Comparison of ENCODE assay signal across 37 mouse cellular contexts in the genomic region with DNA sequence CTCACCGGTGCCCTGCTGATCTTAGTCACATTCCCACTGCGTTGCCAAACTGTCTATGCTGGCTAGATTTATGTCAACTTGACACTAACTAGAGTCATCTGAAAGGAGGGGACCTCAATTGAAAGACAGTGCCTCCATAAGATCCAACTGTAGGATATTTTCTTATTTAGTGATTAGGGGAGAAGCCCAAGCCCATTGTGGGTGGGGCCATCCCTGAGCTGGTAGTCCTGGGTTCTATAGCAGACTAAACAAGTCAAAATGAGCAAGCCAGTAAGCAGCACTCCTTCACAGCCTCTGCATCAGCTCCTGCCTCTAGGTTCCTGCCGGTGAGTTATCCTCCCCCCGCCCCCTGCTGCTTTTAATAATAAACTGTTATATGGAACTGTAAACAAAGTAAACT. TPM values are rescaled to one million over a fixed set of nuclear protein-coding genes. Genes with fewer than 3 reads are reported as not detected.
"Had no signal": no experiment of that assay in that cellular context is flagged by ENCODE, and none has a peak within 500 bp of the region (broad histone marks: within the 10 kb centered on the region; RNA-seq: fewer than 3 reads in every experiment).

No protein-coding gene starts in this region.

- H3K9me3 ChIP-seq: heart, embryonic 10.5 days; heart, embryonic 12.5 days; heart, embryonic 13.5 days; heart, embryonic 15.5 days; hindbrain, embryonic 10.5 days; hindbrain, embryonic 12.5 days; hindbrain, embryonic 13.5 days; hindbrain, embryonic 15.5 days; intestine, embryonic 15.5 days; kidney, embryonic 15.5 days had no signal

- H3K27me3 ChIP-seq: heart, embryonic 12.5 days; heart, embryonic 13.5 days; heart, embryonic 15.5 days; hindbrain, embryonic 12.5 days; hindbrain, embryonic 13.5 days; hindbrain, embryonic 15.5 days; intestine, embryonic 15.5 days; kidney, embryonic 15.5 days had no signal

- H3K4me1 ChIP-seq: heart, embryonic 10.5 days; heart, embryonic 13.5 days; heart, embryonic 15.5 days; hindbrain, embryonic 12.5 days; hindbrain, embryonic 15.5 days; intestine, embryonic 15.5 days; kidney, embryonic 15.5 days had no signal

- DNase-seq: heart, postnatal 10 days; heart, postnatal 14 days; heart, postnatal 36 days; heart, postnatal 4 days; kidney, adult 11 months; kidney, adult 18-20 months; kidney, adult 2 months; kidney, adult 8-10 months; kidney, adult 9 months; kidney, postnatal 10 days; kidney, postnatal 14 days; kidney, postnatal 25 days; kidney, postnatal 36 days; kidney, postnatal 4 days; layer of hippocampus, adult 9-11 months; layer of hippocampus, postnatal 36 days had no signal

- ATAC-seq: hindbrain, embryonic 16.5 days; hindbrain, postnatal 0 days; inflammation-experienced regulatory T-cells, adult 6 months; intestine, embryonic 15.5 days; intestine, embryonic 16.5 days; intestine, postnatal 0 days had no signal

- H3K4me2 ChIP-seq: heart, embryonic 12.5 days; heart, embryonic 13.5 days; heart, embryonic 15.5 days; hindbrain, embryonic 12.5 days; hindbrain, embryonic 13.5 days; hindbrain, embryonic 14.5 days; hindbrain, embryonic 15.5 days; intestine, embryonic 15.5 days; kidney, embryonic 15.5 days had no signal

- H3K9ac ChIP-seq: heart, embryonic 12.5 days; heart, embryonic 13.5 days; heart, embryonic 15.5 days; hindbrain, embryonic 12.5 days; hindbrain, embryonic 13.5 days; hindbrain, embryonic 14.5 days; hindbrain, embryonic 15.5 days; intestine, embryonic 15.5 days; kidney, embryonic 15.5 days had no signal

- H3K4me3 ChIP-seq: heart, embryonic 10.5 days; heart, embryonic 12.5 days; heart, embryonic 13.5 days; heart, embryonic 15.5 days; hindbrain, embryonic 10.5 days; hindbrain, embryonic 12.5 days; hindbrain, embryonic 13.5 days; hindbrain, embryonic 15.5 days; intestine, embryonic 15.5 days; kidney, embryonic 15.5 days; layer of hippocampus, adult 2 months had no signal

- H3K27ac ChIP-seq: heart, embryonic 10.5 days; heart, embryonic 13.5 days; heart, embryonic 15.5 days; hindbrain, embryonic 10.5 days; hindbrain, embryonic 12.5 days; hindbrain, embryonic 13.5 days; hindbrain, embryonic 14.5 days; hindbrain, embryonic 15.5 days; hindbrain, postnatal 0 days; intestine, embryonic 15.5 days; kidney, embryonic 15.5 days; kidney, postnatal 0 days; layer of hippocampus, adult 2 months had no signal

RNA-seq across cellular contexts. Expression of gene Gm43951, which starts 25.5 kb away (rescaled TPM):
- polyA plus RNA-seq: heart, embryonic 14.5 days; inflammation-experienced regulatory T-cells, adult 6 months; intestine, postnatal 0 days; kidney, embryonic 14.5 days had no signal

RNA-seq across cellular contexts. Expression of gene Pitpnm3, which starts 45.6 kb away (rescaled TPM):
- total RNA-seq: hematopoietic stem cell, adult 5-6 weeks had no signal
- polyA plus RNA-seq: inflammation-experienced regulatory T-cells, adult 6 months had no signal
